Mouse (Mus musculus) MEL (cell line): ENCODE measurements around the gene Ywhah. TPM values are rescaled to one million over a fixed set of nuclear protein-coding genes. Genes with fewer than 3 reads are reported as not detected.
"Not testable (repeated sequence)": the region's sequence is repeated elsewhere in the genome, so short reads cannot be mapped to it uniquely, and the experiment has no call there.

Experiments
- DNase-seq: peaks from one replicate; pipeline ENCODE4 v3.0.0; 2011; ENCODE audit warnings: low read depth, low spot score
- H3K27ac ChIP-seq: 2 replicates; pipeline ENCODE4 v1.5.1; 2012; ENCODE audit warnings: low read depth, mild to moderate bottlenecking, control low read depth, low read length, moderate library complexity; ENCODE audit not compliant: control insufficient read depth
- H3K27me3 ChIP-seq, 2 experiments: fragments of 150-350 bp in 1 of 2; sonication (generic) in 1 of 2; 2 replicates each; pipeline ENCODE4 v1.6.1; 2012; ENCODE audit warnings: low read length in 2 of 2, mild to moderate bottlenecking in 2 of 2, improper control_type of control experiment in 1 of 2, moderate library complexity in 1 of 2; ENCODE audit not compliant: insufficient read depth in 2 of 2, control insufficient read depth in 1 of 2
- H3K36me3 ChIP-seq, 2 experiments: 2 replicates each; pipeline ENCODE4 v1.6.1; 2012 to 2014; ENCODE audit warnings: low read length in 2 of 2, improper control_type of control experiment in 1 of 2, inconsistent platforms in 1 of 2, mild to moderate bottlenecking in 1 of 2; ENCODE audit not compliant: insufficient read depth in 2 of 2, control insufficient read depth in 1 of 2
- H3K4me1 ChIP-seq, 2 experiments: fragments of 150-350 bp in 1 of 2; sonication (generic) in 1 of 2; 2 replicates each; pipeline ENCODE4 v1.6.1; 2012; ENCODE audit warnings: low read length in 2 of 2, improper control_type of control experiment in 1 of 2, mild to moderate bottlenecking in 1 of 2; ENCODE audit not compliant: insufficient read depth in 2 of 2, control insufficient read depth in 1 of 2
- H3K4me3 ChIP-seq, 2 experiments: fragments of 150-350 bp in 1 of 2; sonication (generic) in 1 of 2; 2 replicates each; pipeline ENCODE4 v1.5.1; 2012; ENCODE audit warnings: low read depth in 2 of 2, low read length in 2 of 2, mild to moderate bottlenecking in 2 of 2, moderate library complexity in 2 of 2, control low read depth in 1 of 2, improper control_type of control experiment in 1 of 2; ENCODE audit not compliant: control insufficient read depth in 1 of 2, insufficient read depth in 1 of 2
- H3K79me2 ChIP-seq: 2 replicates; pipeline ENCODE4 v1.6.1; 2012; ENCODE audit warnings: mild to moderate bottlenecking, low read length, moderate library complexity; ENCODE audit not compliant: control insufficient read depth, poor library complexity, insufficient read depth
- H3K9ac ChIP-seq: 2 replicates; pipeline ENCODE4 v1.6.1; 2012; ENCODE audit warnings: low read depth, mild to moderate bottlenecking, control low read depth, low read length, moderate library complexity; ENCODE audit not compliant: control insufficient read depth, poor library complexity, severe bottlenecking
- H3K9me3 ChIP-seq: fragments of 150-350 bp; sonication (generic); replicated peaks from 2 replicates; pipeline ENCODE4 v1.6.1; 2012; ENCODE audit warnings: mild to moderate bottlenecking, low read length, improper control_type of control experiment, moderate library complexity; ENCODE audit not compliant: insufficient read depth
- CHD2 ChIP-seq: IDR thresholded peaks from 2 replicates; pipeline ENCODE4 v1.6.1; 2011; ENCODE audit warnings: low read length, improper control_type of control experiment
- CTCF ChIP-seq, 3 experiments: IDR thresholded peaks in 2 of 3; conservative IDR thresholded peaks in 1 of 3; 2 replicates each; pipeline ENCODE4 v1.5.1; 2011 to 2012; ENCODE audit warnings: low read length in 3 of 3, low read depth in 2 of 3, mild to moderate bottlenecking in 2 of 3, improper control_type of control experiment in 1 of 3, inconsistent platforms in 1 of 3, mixed read lengths in 1 of 3, moderate library complexity in 1 of 3; ENCODE audit not compliant: control insufficient read depth in 1 of 3, insufficient read depth in 1 of 3, poor library complexity in 1 of 3, severe bottlenecking in 1 of 3
- E2F4 ChIP-seq: IDR thresholded peaks from 2 replicates; pipeline ENCODE4 v1.6.1; 2011; ENCODE audit warnings: low read depth, low read length, improper control_type of control experiment, borderline replicate concordance
- ELF1 ChIP-seq: IDR thresholded peaks from 2 replicates; pipeline ENCODE4 v1.6.1; 2014; ENCODE audit warnings: low read depth, mild to moderate bottlenecking, inconsistent platforms, low read length, improper control_type of control experiment, moderate library complexity
- EP300 ChIP-seq, 2 experiments: IDR thresholded peaks; 2 replicates each; pipeline ENCODE4 v1.6.1; 2011; ENCODE audit warnings: improper control_type of control experiment in 2 of 2, low read length in 2 of 2, low read depth in 1 of 2, mild to moderate bottlenecking in 1 of 2
- GABPA ChIP-seq: IDR thresholded peaks from 2 replicates; pipeline ENCODE4 v1.6.1; 2012; ENCODE audit warnings: low read depth, mild to moderate bottlenecking, inconsistent platforms, low read length, improper control_type of control experiment, moderate library complexity
- GATA1 ChIP-seq: IDR thresholded peaks from 2 replicates; pipeline ENCODE4 v1.6.1; 2011; ENCODE audit warnings: low read depth, low read length, improper control_type of control experiment
- HCFC1 ChIP-seq: IDR thresholded peaks from 2 replicates; pipeline ENCODE4 v1.6.1; 2012; ENCODE audit warnings: low read depth, mild to moderate bottlenecking, inconsistent platforms, low read length, improper control_type of control experiment, moderate library complexity
- JUND ChIP-seq: IDR thresholded peaks from 2 replicates; pipeline ENCODE4 v1.6.1; 2011; ENCODE audit warnings: low read depth, mild to moderate bottlenecking, improper control_type of control experiment, low read length
- KAT2A ChIP-seq: conservative IDR thresholded peaks from 2 replicates; pipeline ENCODE4 v1.6.1; 2012; ENCODE audit warnings: low read depth, low read length, improper control_type of control experiment, inconsistent platforms
- MAFK ChIP-seq: IDR thresholded peaks from 2 replicates; pipeline ENCODE4 v1.6.1; 2011; ENCODE audit warnings: low read depth, mild to moderate bottlenecking, low read length, improper control_type of control experiment, borderline replicate concordance
- MAX ChIP-seq: IDR thresholded peaks from 2 replicates; pipeline ENCODE4 v1.6.1; 2011; ENCODE audit warnings: low read length, improper control_type of control experiment
- MAZ ChIP-seq: IDR thresholded peaks from 2 replicates; pipeline ENCODE4 v1.6.1; 2012; ENCODE audit warnings: low read depth, mild to moderate bottlenecking, inconsistent platforms, low read length, improper control_type of control experiment
- MXI1 ChIP-seq: IDR thresholded peaks from 2 replicates; pipeline ENCODE4 v1.6.1; 2011; ENCODE audit warnings: mild to moderate bottlenecking, low read depth, low read length, improper control_type of control experiment
- NRF1 ChIP-seq: IDR thresholded peaks from 2 replicates; pipeline ENCODE4 v1.6.1; 2014; ENCODE audit warnings: low read depth, mild to moderate bottlenecking, inconsistent platforms, low read length, improper control_type of control experiment, moderate library complexity; ENCODE audit not compliant: poor library complexity, insufficient read depth, severe bottlenecking
- POLR2AphosphoS2 ChIP-seq: IDR thresholded peaks from 2 replicates; pipeline ENCODE4 v1.6.1; 2011; ENCODE audit warnings: low read length, improper control_type of control experiment
- POLR2AphosphoS5 ChIP-seq: IDR thresholded peaks from 2 replicates; pipeline ENCODE4 v1.6.1; 2012; ENCODE audit warnings: low read depth, borderline replicate concordance, mild to moderate bottlenecking, inconsistent platforms, low read length, moderate library complexity, mixed read lengths
- RAD21 ChIP-seq: IDR thresholded peaks from 2 replicates; pipeline ENCODE4 v1.6.1; 2011; ENCODE audit warnings: mild to moderate bottlenecking, low read depth, low read length, improper control_type of control experiment
- SIN3A ChIP-seq: IDR thresholded peaks from 2 replicates; pipeline ENCODE4 v1.6.1; 2012; ENCODE audit warnings: low read length, improper control_type of control experiment, inconsistent platforms
- SMC3 ChIP-seq: IDR thresholded peaks from 2 replicates; pipeline ENCODE4 v1.6.1; 2011; ENCODE audit warnings: low read depth, low read length, improper control_type of control experiment
- TBP ChIP-seq: IDR thresholded peaks from 2 replicates; pipeline ENCODE4 v1.8.0; 2011; ENCODE audit warnings: low read depth, low read length, improper control_type of control experiment
- TCF12 ChIP-seq: IDR thresholded peaks from 2 replicates; pipeline ENCODE4 v1.6.1; 2014; ENCODE audit warnings: low read depth, mild to moderate bottlenecking, inconsistent platforms, low read length, improper control_type of control experiment, moderate library complexity
- UBTF ChIP-seq: IDR thresholded peaks from 2 replicates; pipeline ENCODE4 v1.6.1; 2012; ENCODE audit warnings: low read depth, mild to moderate bottlenecking, inconsistent platforms, low read length, improper control_type of control experiment, moderate library complexity, borderline replicate concordance; ENCODE audit not compliant: insufficient read depth
- USF2 ChIP-seq, 2 experiments: IDR thresholded peaks; 2 replicates each; pipeline ENCODE4 v1.6.1; 2011 to 2012; ENCODE audit warnings: improper control_type of control experiment in 2 of 2, low read length in 2 of 2, borderline replicate concordance in 1 of 2, inconsistent platforms in 1 of 2, low read depth in 1 of 2, mild to moderate bottlenecking in 1 of 2; ENCODE audit not compliant: insufficient read depth in 1 of 2
- ZKSCAN1 ChIP-seq: IDR thresholded peaks from 2 replicates; pipeline ENCODE4 v1.6.1; 2012; ENCODE audit warnings: low read depth, mild to moderate bottlenecking, inconsistent platforms, low read length, improper control_type of control experiment, moderate library complexity
- ZMIZ1 ChIP-seq: IDR thresholded peaks from 2 replicates; pipeline ENCODE4 v1.6.1; 2012; ENCODE audit warnings: low read depth, mild to moderate bottlenecking, inconsistent platforms, low read length, improper control_type of control experiment, moderate library complexity
- ZNF384 ChIP-seq: IDR thresholded peaks from 2 replicates; pipeline ENCODE4 v1.6.1; 2012; ENCODE audit warnings: low read depth, mild to moderate bottlenecking, inconsistent platforms, low read length, improper control_type of control experiment
- polyA plus RNA-seq, 2 experiments: library from polyadenylated mRNA; stranded (reverse) in 1 of 2; unstranded in 1 of 2; fragments of >175 nt in 1 of 2; fragments of >200 nt in 1 of 2; gene quantifications; 2 replicates each; pipeline versions ENCODE4 v1.2.1 to v1.2.4; 2012; ENCODE audit warnings: low replicate concordance in 2 of 2, low read depth in 1 of 2; ENCODE audit not compliant: insufficient read length in 2 of 2, insufficient read depth in 1 of 2, missing spikeins in 1 of 2
- total RNA-seq: library from RNA; depleted of rRNA; stranded (reverse); fragments of 300-350 nt; gene quantifications from 2 replicates; pipeline ENCODE4 v1.2.3, GENCODE M21; 2012

The Ywhah gene
- total and polyA plus RNA-seq, 3 experiments = 80.0 to 312 TPM; not detected in 1

DNA sequence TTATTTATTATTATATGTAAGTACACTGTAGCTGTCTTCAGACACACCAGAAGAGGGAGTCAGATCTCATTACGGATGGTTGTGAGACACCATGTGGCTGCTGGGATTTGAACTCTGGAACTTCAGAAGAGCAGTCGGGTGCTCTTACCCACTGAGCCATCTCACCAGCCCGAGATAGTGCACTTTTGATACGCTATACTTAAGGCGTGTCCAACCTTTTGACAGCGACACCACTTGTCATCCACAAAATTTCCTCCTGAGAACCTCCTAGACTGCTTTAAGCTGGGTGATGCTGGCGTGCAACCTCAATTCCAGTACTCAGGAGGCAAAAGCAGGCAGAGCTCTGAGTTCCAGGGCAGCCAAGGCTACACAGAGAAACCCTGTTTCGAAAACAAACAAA is 15.0 kb downstream of the Ywhah start:
- Histone ChIP-seq H3K4me3 (peak overlapping the region; percentile 41 to 63), H3K4me1 (peaks cover 5 to 31% of the 10 kb centered on the region in 2 experiments), H3K27ac (peak overlapping the region; percentile 33; the same call in 1 of the 2 replicates), H3K9ac (peak overlapping the region; percentile 47), H3K36me3 (peaks cover 0 to 12% of the 10 kb centered on the region in 2 experiments; a peak in 2 of 4 replicates)
- H3K9me3 ChIP-seq, H3K79me2 ChIP-seq, H3K27me3 ChIP-seq: not testable (repeated sequence)
- TF ChIP-seq MAZ = 0 out of 2 replicates have a peak, but pooled peaks have one; percentile 69
- 0 out of 2 replicates have a peak, but pooled peaks have one; percentile 17 for TF ChIP-seq GATA1
- TF ChIP-seq MAFK = peak; percentile 89
- peak; percentile 99 for TF ChIP-seq TBP
- DNase-seq = peak; percentile 80

DNA sequence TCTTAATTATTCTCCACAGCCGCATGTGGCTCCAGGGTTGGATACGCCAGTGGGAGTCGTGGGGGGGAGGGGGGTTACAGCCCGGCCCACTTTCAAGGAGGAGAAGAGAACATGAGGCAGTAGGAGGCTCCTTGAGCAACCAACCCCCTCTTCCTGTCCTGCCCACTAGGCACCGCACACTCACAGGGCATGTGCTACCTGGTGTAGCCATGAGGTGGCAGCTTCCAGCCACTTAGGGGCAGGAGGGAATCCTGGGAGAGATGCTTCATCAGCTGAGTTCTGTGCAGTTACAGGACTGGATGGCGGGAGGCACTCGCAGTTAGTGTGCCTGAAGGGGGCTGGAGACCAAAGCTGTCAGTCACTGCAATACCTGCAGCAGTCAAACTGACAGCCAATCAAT is 15.5 kb downstream of the Ywhah start:
- H3K4me1 ChIP-seq = peaks cover 5 to 35% of the 10 kb centered on the region in 2 experiments
- no peaks in the 10 kb centered on the region for H3K9me3 ChIP-seq
- H3K79me2 ChIP-seq = no peaks in the 10 kb centered on the region
- H3K27ac ChIP-seq = peak overlapping the region; percentile 33; the same call in 1 of the 2 replicates
- peak overlapping the region; percentile 47 for H3K9ac ChIP-seq
- peaks cover 0 to 15% of the 10 kb centered on the region in 2 experiments; a peak in 2 of 4 replicates for H3K36me3 ChIP-seq
- H3K4me3 ChIP-seq = peak overlapping the region; percentile 41 to 63
- no peaks in the 10 kb centered on the region for H3K27me3 ChIP-seq
- TF ChIP-seq ZKSCAN1 = no peak
- no peak for TF ChIP-seq ZMIZ1
- TF ChIP-seq TBP = no peak
- no peak for TF ChIP-seq UBTF
- no peak for TF ChIP-seq POLR2AphosphoS5
- TF ChIP-seq ZNF384 = no peak
- TF ChIP-seq CHD2 = no peak
- no peak for TF ChIP-seq E2F4
- no peak for TF ChIP-seq EP300 (IDR thresholded peaks at IDR 0.05; ENCODE audit: low read depth in 1 of 2, low read length in 2 of 2)
- TF ChIP-seq USF2 (IDR thresholded peaks at IDR 0.05; ENCODE audit: borderline replicate concordance in 1 of 2, insufficient read depth in 1 of 2, low read depth in 1 of 2, low read length in 2 of 2) = no peak
- peak; percentile 58 to 75 (median 63) for TF ChIP-seq CTCF (IDR thresholded peaks at IDR 0.05 in 2 of 3, conservative IDR thresholded peaks at IDR 0.05 in 1 of 3; ENCODE audit: control insufficient read depth in 1 of 3, insufficient read depth in 1 of 3, low read depth in 2 of 3, low read length in 3 of 3, poor library complexity in 1 of 3, severe bottlenecking in 1 of 3)
- TF ChIP-seq JUND = no peak
- no peak for TF ChIP-seq MAFK
- 0 out of 2 replicates have a peak, but pooled peaks have one; percentile 33 for TF ChIP-seq SIN3A
- peak; percentile 49; the same call in 1 of the 2 replicates for TF ChIP-seq MAX
- TF ChIP-seq MXI1 = no peak
- peak; percentile 22; the same call in 1 of the 2 replicates for TF ChIP-seq MAZ
- no peak for TF ChIP-seq KAT2A
- TF ChIP-seq POLR2AphosphoS2 = no peak
- peak; percentile 54 for TF ChIP-seq SMC3
- TF ChIP-seq GABPA = no peak
- TF ChIP-seq ELF1 = peak; percentile 47; the same call in 1 of the 2 replicates
- TF ChIP-seq TCF12 = no peak
- peak; percentile 50 for TF ChIP-seq RAD21
- no peak for TF ChIP-seq HCFC1
- TF ChIP-seq NRF1 = no peak
- DNase-seq = peak; percentile 86
